Mouse (Mus musculus) left cerebral cortex, adult 2 months (tissue): ENCODE measurements around the gene Cd207. TPM values are rescaled to one million over a fixed set of nuclear protein-coding genes. Genes with fewer than 3 reads are reported as not detected.
A peak's percentile ranks its signal among the peaks of the same experiment; 100 is the strongest.
"Not testable (repeated sequence)": the region's sequence is repeated elsewhere in the genome, so short reads cannot be mapped to it uniquely, and the experiment has no call there.

Experiments
- DNase-seq, 2 experiments: peaks; one replicate each; pipeline ENCODE4 v3.0.0; 2021 to 2022; ENCODE audit warnings: low spot score in 2 of 2, mixed read lengths in 1 of 2; ENCODE audit errors: extremely low spot score in 1 of 2
- H3K27ac ChIP-seq: fragments of 200-600 bp; 2 replicates; pipeline ENCODE4 v1.8.1; 2022
- H3K4me3 ChIP-seq: fragments of 200-600 bp; 2 replicates; pipeline ENCODE4 v1.8.1; 2022
- CTCF ChIP-seq: fragments of 200-600 bp; IDR thresholded peaks from 2 replicates; pipeline ENCODE4 v1.8.1; 2022; ENCODE audit warnings: antibody characterized with exemption, mild to moderate bottlenecking, moderate library complexity
- intact Hi-C: fragments of 180-260 bp; cut with DNase I; formaldehyde crosslinking; loops from one replicate; pipeline ENCODE4 v1.15.1; 2025
- total RNA-seq, 2 experiments: library from RNA; stranded (reverse); gene quantifications; 2 replicates each; pipeline ENCODE4 v1.2.3; 2021

Cd207 gene
- total RNA-seq, 2 experiments from 2014 or later, result not detected

DNA sequence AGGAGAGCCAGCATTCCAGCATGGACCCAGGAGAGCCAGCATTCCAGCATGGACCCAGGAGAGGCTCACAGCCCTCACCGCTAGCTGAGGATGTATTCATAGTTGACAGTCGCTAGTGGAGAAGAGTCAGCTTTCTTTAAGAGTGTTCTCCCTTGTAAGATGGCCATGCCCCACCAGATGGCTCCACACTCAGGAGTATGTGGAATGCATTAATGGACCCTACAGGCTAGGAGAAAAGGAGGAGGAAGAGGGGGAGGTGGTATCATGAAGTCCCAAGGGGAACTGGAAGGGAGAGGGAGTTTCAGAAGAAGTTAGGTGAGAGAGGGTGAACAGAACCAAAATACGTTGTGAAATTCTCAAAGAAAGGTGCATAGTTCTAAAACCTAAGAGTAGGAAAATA lies 18.1 kb upstream of the Cd207 start:
- DNase-seq, result no peak
- TF ChIP-seq CTCF, result no peak
- Histone ChIP-seq H3K27ac (no peak overlapping the region), H3K4me3 (no peak overlapping the region)
- intact Hi-C loops, result no loop called here

DNA sequence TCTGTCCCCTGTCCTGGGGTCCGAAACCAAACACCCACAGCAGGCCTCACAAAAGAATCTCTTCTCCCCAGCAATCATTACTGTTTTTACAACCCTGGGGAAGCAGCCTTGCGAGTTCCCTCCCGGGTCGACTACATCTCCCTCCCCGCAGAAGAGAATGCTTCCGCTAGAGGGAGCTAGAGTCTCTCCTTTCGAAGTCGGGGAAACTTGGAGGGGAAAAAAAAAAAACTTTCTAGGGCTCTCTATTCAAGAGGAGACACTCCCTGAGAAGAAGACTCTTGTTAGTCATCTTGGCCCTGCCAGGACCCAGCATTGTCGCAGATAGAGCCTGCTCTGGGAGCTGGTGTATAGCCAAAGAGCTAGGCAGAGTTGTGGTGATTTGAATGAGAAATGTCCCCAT lies 16.2 kb upstream of the Cd207 start:
- H3K4me3 ChIP-seq, result no peak overlapping the region
- TF ChIP-seq CTCF, result peak; percentile 79
- no peak overlapping the region for H3K27ac ChIP-seq
- DNase-seq, result peak in 1 of 2 experiments; percentile 40
- intact Hi-C loops, result loop anchor here (2.0 to 5.0 kb wide), 2 partner anchors 38 to 57 kb away; no protein-coding TSS in a partner anchor

DNA sequence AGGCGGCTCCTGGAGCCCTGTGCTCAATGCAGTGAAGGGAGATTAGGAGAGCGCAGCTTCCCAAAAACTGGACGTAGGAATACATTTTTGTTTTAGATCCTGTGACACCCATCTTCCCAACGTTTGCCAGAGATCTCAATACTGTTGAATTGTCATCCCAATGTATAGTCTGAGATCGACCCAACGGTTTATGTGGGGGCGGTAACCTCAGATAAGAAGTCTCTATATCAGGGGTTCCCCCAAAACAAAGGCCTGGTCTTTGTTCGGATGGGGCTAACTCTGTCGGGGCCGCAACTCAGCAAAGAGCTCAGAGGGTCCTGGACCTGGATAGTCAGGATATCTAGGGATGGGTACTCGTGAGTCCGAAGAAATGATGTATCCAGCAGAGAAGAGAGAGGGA lies 15.3 kb upstream of the Cd207 start:
- no peak for TF ChIP-seq CTCF
- Histone ChIP-seq H3K27ac (no peak overlapping the region), H3K4me3 (no peak overlapping the region)
- no peak for DNase-seq
- intact Hi-C loops, result loop anchor here (2.0 to 5.0 kb wide), 2 partner anchors 39 to 58 kb away; no protein-coding TSS in a partner anchor

DNA sequence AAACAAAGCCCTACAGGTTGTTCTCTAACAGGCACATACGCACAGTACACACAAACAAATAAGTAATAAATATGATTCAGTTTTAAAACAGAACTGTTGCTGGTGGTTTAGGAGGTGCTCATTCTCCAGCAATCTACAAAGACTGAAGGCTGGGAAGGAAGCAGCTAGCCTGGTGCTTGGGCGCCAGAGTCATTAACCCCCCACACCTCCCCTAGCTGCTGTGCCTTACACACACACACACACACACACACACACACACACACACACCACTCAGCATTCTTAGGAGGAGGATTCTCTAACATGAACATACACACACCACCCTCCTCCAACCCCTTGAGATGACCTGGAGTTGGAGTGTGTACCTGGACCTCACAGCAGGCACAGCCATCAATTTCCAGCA lies 13.3 kb upstream of the Cd207 start:
- no peak overlapping the region for H3K4me3 ChIP-seq
- DNase-seq, result no peak
- no peak for TF ChIP-seq CTCF
- H3K27ac ChIP-seq, result no peak overlapping the region
- intact Hi-C loops, result loop anchor here (5.0 kb wide), 1 partner anchor 41 kb away; no protein-coding TSS in a partner anchor

DNA sequence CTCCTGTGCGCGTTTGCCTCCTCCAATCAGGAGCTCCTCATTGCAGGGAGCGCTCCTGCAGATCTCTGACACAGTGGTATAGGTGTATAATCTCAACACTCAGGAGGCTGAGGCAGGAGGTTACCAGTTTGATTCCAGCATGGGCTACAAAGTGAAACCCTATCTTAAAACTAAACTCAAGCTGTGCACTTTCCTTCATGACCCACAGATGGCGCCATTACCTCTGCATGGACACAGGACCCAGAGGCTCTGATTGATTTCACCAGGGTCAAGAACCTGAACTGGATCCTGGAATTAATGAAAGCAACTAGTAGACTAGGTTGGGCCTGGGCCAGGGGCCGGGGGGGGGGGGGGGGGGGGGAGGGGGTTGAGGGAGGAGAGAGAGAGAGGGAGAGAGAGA lies 12.6 kb upstream of the Cd207 start:
- no peak for DNase-seq
- intact Hi-C loops, result loop anchor here (5.0 kb wide), 1 partner anchor 42 kb away; no protein-coding TSS in a partner anchor
- H3K4me3 ChIP-seq, result no peak overlapping the region
- H3K27ac ChIP-seq, result no peak overlapping the region
- TF ChIP-seq CTCF, result peak; percentile 67

DNA sequence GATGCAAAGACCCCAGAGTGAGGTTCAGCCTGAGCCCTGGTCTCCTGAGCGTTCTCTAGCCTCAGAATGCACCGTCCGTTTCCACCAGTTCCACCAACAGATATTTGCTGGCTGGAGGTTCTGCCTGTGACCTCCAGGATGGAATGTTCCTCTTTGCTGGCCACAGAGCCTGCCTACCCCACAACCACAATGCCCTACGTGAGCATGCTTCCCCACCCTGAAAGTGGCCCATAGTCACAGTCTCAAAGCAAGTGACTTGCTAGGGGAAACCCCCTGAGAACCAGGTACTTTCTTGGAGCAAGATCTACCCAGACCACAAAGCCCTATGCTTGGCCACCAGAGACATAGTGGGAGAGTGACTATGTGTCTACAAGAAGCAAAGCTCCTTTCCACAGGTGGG lies 11.7 kb upstream of the Cd207 start:
- Histone ChIP-seq H3K27ac (no peak overlapping the region), H3K4me3 (no peak overlapping the region)
- intact Hi-C loops, result no loop called here
- TF ChIP-seq CTCF, result no peak
- DNase-seq, result no peak

DNA sequence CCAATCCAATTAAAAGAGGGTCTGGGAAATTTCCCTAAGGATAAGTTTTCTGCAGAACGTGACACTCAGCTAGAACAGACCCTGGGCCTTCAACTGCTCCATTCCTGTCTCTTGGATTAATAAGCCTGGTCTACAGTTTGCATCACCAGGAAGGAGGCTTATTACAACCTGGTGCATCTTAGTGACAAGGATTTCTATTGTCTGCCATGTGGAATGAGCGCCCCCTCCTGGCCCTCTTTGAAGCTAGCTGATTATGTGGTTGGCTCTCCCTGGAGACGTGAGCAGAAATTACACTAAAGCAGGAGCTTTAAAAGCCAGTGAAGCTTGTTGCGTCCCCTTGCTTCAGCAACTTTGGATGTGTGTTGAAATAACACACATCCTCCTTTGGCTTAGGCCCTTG lies 4.3 kb downstream of the Cd207 start:
- intact Hi-C loops, result loop anchor here (1.0 to 10.0 kb wide), 5 partner anchors 90 to 449 kb away; no protein-coding TSS in a partner anchor
- Histone ChIP-seq H3K4me3 (no peak overlapping the region), H3K27ac (no peak overlapping the region)
- TF ChIP-seq CTCF, result peak; percentile 84
- DNase-seq, result peak; percentile 67 to 79

DNA sequence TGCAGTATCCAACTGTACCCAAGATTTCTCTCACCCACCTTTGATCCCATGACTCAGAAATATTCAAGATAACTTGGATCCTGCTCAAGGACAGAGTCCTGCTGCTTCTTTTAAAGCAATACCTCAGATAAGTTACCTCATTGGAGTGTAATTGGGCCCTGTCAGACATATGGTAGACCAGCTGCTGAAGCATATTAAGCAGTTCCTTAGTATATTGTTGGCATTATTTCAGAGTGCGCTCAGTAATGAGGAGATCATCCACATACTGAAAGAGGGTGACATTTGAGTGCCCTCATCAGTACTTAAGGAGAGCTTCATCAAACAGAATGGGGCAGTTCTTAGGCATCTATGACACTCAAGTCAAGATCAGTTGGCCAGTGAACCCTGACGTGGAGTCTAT lies 12.6 kb downstream of the Cd207 start:
- Histone ChIP-seq H3K27ac (no peak overlapping the region), H3K4me3 (no peak overlapping the region)
- no peak for TF ChIP-seq CTCF
- no peak for DNase-seq
- intact Hi-C loops, result no loop called here

DNA sequence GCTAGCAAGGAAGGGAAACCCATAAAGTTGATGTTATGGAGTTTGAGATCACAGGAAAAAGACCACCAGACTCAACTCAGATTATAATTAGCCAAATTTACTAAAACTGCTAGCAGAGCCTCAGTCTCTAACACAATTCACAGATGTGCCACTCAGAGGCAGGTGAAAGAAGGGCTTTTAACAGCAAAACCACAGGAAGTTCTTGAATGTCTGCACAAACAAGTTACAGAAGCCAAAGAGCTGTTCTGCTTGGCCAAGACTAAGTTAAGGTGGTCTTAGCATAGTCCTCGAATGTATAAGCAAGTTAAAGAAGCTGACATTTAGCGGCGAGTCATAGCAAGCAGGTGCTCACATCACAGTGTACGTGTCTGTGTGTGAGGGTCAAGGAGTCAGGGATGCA lies 16.8 kb downstream of the Cd207 start:
- DNase-seq, result no peak
- intact Hi-C loops, result no loop called here
- TF ChIP-seq CTCF, result no peak
- no peak overlapping the region for H3K27ac ChIP-seq
- no peak overlapping the region for H3K4me3 ChIP-seq

DNA sequence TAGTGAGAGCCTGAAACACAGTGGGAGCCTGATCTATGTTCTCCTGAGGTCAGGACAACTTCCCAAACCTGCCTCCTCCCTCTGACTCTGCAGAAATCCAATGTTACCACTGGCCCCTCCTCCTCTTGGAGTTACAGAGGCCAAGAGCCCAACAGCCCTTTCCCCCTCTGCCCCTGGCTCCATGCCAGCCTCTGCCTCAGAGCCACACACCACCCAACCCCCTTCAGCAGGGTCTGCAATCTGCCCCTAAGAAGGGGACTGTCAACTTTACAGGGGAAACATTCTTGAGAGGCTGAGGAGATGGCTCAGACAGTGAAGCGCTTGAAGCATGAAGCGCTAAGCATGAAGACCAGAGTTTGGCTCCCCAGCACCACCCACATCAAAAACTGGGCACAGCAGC lies 21.6 kb downstream of the Cd207 start, which contains the start of gene Clec4f:
TSS of gene Clec4f (minus strand) at position 101 of the 400 bp plus-strand sequence.
- TF ChIP-seq CTCF, result no peak
- no peak within 1 kb of the TSS for H3K27ac ChIP-seq
- no peak within 1 kb of the TSS for H3K4me3 ChIP-seq
- DNase-seq, result no peak
- intact Hi-C loops, result no loop called here

DNA sequence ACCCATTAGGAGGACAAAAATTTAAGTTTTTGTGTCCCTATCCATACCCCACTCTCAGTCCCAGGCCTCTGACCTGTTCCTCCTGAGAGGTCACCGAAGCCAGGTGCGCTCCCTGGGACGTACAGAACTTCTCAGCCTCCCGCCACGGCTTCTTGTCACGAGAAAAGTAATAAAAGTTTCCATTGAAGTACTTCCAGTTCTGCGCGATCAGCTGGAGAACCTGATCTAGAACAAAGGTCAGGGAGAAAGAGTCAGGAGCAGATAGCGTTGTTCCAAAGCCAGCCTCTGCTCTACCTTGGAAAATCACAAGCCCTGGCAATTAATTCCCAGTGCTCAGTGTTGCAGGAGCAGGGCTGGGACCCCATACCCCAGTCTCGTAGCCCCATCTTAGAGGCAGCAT lies 30.9 kb downstream of the Cd207 start:
- Histone ChIP-seq H3K4me3 (no peak overlapping the region), H3K27ac (no peak overlapping the region)
- TF ChIP-seq CTCF, result no peak
- intact Hi-C loops, result no loop called here
- DNase-seq, result no peak

DNA sequence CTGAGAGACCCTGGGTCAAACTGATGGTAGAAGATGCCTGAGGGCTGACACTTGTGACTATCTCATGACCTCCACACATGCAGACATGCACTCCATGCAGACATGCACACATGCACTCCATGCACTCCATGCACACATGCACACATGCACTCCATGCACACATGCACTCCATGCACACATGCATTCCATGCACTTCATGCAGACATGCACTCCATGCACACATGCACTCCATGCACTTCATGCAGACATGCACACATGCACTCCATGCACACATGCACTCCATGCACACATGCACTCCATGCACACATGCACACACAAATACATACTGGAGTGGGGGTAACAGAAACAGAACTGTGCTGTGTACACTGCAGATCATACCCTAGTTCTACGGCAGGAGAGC lies 42.3 kb downstream of the Cd207 start:
- intact Hi-C loops, result no loop called here
- no peak for TF ChIP-seq CTCF
- Histone ChIP-seq H3K27ac (no peak overlapping the region), H3K4me3 (no peak overlapping the region)
- DNase-seq, result no peak

DNA sequence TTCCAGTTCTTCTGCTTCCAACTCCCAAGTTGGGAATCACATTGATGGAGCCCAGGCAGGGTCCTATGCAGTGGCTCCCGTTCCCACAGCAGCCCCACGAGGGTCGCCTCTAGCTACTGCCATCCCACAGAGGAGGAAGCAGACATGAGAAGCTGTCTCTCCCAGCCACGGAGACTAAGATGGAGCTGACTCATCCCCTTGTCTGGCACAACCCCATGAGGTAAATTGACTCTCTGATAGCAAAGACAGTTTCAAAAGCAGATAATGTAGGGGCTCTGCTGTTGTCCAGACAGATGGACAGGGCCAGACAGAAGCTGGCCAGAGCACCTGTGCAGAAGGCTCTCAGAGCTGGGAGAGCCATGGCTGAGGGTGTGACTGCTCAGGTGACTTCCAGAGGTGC lies 43.0 kb downstream of the Cd207 start:
- DNase-seq, H3K4me3 ChIP-seq, H3K27ac ChIP-seq, intact Hi-C loops: not testable (repeated sequence)

DNA sequence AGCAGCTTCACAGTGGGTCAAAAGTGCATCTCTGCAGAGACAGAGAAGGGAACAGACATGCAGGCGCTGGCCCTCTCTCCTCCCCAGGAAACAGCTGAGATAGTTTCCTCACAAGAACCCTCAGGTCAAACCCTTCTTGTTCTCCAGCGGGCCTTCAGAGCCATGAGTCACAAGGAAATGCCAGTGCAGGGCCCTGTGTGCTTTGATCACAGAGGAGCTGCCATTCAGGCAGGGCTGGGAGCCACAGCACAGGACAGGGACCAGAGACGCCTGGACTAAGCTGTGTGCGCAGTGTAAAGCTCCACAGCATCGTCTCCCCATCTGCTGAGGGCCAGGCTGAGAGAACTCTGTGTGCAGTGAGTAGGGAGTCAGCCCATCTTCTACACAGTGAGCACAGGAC lies 43.6 kb downstream of the Cd207 start:
- H3K4me3 ChIP-seq, H3K27ac ChIP-seq, DNase-seq, intact Hi-C loops: not testable (repeated sequence)
